Mouse (Mus musculus) heart, postnatal 0 days (tissue): Measurements from ENCODE around the gene Angptl1. TPM values are rescaled to one million over a fixed set of nuclear protein-coding genes. Genes with fewer than 3 reads are reported as not detected.

Source experiments
- ATAC-seq: fragments of 200-750 bp; cut with Nextera tagmentation; 2 replicates; pipeline ENCODE4 v1.8.0; 2017; ENCODE audit warnings: low read depth, moderate number of reproducible peaks, moderate library complexity; ENCODE audit not compliant: insufficient read depth
- DNase-seq: peaks from one replicate; pipeline ENCODE4 v3.0.0-alpha.2; 2016; ENCODE audit warnings: low spot score
- H3K27ac ChIP-seq: fragments of 300-500 bp; sonication (generic); 2 replicates; pipeline ENCODE4 v1.5.1; 2014; ENCODE audit warnings: low read depth, mild to moderate bottlenecking
- H3K27me3 ChIP-seq: fragments of 300-500 bp; sonication (generic); 2 replicates; pipeline ENCODE4 v1.6.1; 2014; ENCODE audit warnings: low read length, mixed read lengths; ENCODE audit not compliant: control insufficient read depth, insufficient read depth
- H3K36me3 ChIP-seq: fragments of 300-500 bp; sonication (generic); replicated peaks from 2 replicates; pipeline ENCODE4 v1.6.1; 2014; ENCODE audit warnings: low read length, mixed read lengths; ENCODE audit not compliant: control insufficient read depth, insufficient read depth
- H3K4me1 ChIP-seq: fragments of 300-500 bp; sonication (generic); 2 replicates; pipeline ENCODE4 v1.6.1; 2014; ENCODE audit warnings: antibody characterized with exemption; ENCODE audit not compliant: control insufficient read depth, insufficient read depth
- H3K4me2 ChIP-seq: fragments of 300-500 bp; sonication (generic); 2 replicates; pipeline ENCODE4 v1.6.1; 2014; ENCODE audit warnings: low read depth, mild to moderate bottlenecking, low read length, moderate library complexity
- H3K4me3 ChIP-seq: fragments of 300-500 bp; sonication (generic); 2 replicates; pipeline ENCODE4 v1.5.1; 2014; ENCODE audit warnings: low read depth, low read length
- H3K9ac ChIP-seq: fragments of 300-500 bp; sonication (generic); replicated peaks from 2 replicates; pipeline ENCODE4 v1.6.1; 2014; ENCODE audit warnings: low read depth, low read length, mixed read lengths
- H3K9me3 ChIP-seq: fragments of 300-500 bp; sonication (generic); replicated peaks from 2 replicates; pipeline ENCODE4 v1.6.1; 2016; ENCODE audit warnings: low read length; ENCODE audit not compliant: control insufficient read depth
- CTCF ChIP-seq: IDR thresholded peaks from 2 replicates; pipeline ENCODE4 v1.5.1; 2016; ENCODE audit warnings: antibody characterized with exemption, control low read depth, low read depth
- EP300 ChIP-seq: IDR thresholded peaks from 2 replicates; pipeline ENCODE4 v1.6.1; 2016; ENCODE audit warnings: antibody characterized with exemption, low read depth
- WGBS: fragments of 180-500 bp; shearing (Covaris S2); extraction: QIAGEN DNeasy Blood & Tissue Kit; methylation state at CpG from one replicate; pipeline ENCODE4 v1.1.7; 2014; 5-methylcytosine and 5-hydroxymethylcytosine counted together
- polyA plus RNA-seq: library from polyadenylated mRNA; unstranded; fragments of >200 nt; fragmentation: Nextera tagmentation; extraction: Ambion mirVana; gene quantifications from 2 replicates; pipeline ENCODE4 v1.2.1, GENCODE M21; 2015
- total RNA-seq: library from RNA; depleted of rRNA; stranded (reverse); fragments of >200 nt; gene quantifications from 2 replicates; pipeline ENCODE4 v1.2.3, GENCODE M21; 2014; ENCODE audit warnings: low replicate concordance

Angptl1 gene
- total and polyA plus RNA-seq, 2 experiments from 2014 or later = 2.2 to 4.1 TPM

DNA sequence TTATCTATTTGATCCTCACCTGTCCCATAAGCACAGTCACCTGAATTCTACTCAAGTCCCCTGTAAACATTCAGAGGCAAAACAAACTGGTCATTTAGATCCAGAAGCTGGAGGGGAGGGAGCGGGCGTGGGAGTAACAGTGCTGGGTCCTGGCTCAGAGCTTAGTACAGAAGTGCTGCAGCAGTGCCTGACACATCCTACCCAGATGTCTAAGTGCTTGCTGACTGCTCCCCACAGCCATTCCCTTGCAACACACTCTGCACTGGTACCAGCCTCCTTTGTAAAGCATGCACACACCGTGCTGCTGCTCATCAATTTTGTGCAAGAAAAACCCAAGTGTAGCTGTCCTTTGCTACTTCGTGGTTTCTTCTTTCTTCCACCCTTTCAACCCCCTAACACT is 8.7 kb downstream of the Angptl1 start:
- Histone ChIP-seq H3K4me1 (0 out of 2 replicates have a peak, but pooled peaks cover 3% of the 10 kb centered on the region), H3K9me3 (no peaks in the 10 kb centered on the region), H3K4me2 (no peak overlapping the region), H3K27ac (no peak overlapping the region), H3K27me3 (no peaks in the 10 kb centered on the region), H3K9ac (no peak overlapping the region), H3K4me3 (no peak overlapping the region), H3K36me3 (no peaks in the 10 kb centered on the region)
- ATAC-seq (no peak), DNase-seq (no peak)
- WGBS = 62% methylated on average over 4 of the region's 4 CpGs
- TF ChIP-seq EP300 (no peak), CTCF (no peak)

DNA sequence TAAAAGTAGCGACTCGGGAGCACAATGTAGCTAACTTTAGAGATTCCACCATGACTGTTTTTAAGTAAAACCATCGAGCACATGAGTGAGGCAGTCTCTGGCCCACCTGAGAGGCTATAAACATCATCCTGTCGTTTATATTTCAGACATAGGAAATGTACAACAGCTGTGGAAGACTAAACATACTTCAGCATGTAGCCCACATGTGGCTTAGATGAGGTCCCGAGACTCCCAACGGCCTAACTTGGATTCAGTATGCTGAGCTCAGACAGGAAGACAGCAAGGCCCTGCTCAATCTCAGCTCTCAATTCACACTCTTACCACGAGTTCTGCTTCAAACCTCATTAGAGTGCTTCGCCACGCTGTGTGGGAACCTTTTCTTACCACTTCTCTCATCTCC is 14.0 kb downstream of the Angptl1 start:
- H3K4me3 ChIP-seq = no peak overlapping the region
- no peaks in the 10 kb centered on the region for H3K27me3 ChIP-seq
- no peaks in the 10 kb centered on the region for H3K4me1 ChIP-seq
- TF ChIP-seq EP300 (no peak), CTCF (no peak)
- ATAC-seq (no peak), DNase-seq (no peak)
- H3K36me3 ChIP-seq = no peaks in the 10 kb centered on the region
- no peaks in the 10 kb centered on the region for H3K9me3 ChIP-seq
- H3K27ac ChIP-seq = no peak overlapping the region
- H3K4me2 ChIP-seq = no peak overlapping the region
- H3K9ac ChIP-seq = no peak overlapping the region
- WGBS = 71% methylated on average over 9 of the region's 9 CpGs

DNA sequence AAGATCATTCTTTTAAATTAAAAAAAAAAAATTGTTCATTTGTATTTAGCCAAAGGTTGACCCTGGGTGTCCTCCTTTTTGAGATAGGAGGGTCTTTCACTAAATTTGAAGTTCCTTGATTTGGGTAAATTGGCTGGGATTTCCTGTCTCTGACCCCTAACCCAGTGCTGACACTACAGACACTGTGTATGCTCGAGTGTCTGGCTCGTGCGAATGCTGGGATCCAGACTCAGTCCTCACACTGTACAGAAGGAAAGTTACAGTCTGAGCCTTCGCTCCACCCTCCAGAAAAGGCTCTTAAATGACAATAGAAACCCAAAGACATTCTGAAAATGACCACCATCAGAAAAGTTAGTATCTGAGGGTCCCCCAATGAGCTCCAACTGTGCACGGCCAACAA is 14.5 kb downstream of the Angptl1 start:
- Histone ChIP-seq H3K4me1 (no peaks in the 10 kb centered on the region), H3K9ac (no peak overlapping the region), H3K9me3 (no peaks in the 10 kb centered on the region), H3K4me3 (no peak overlapping the region), H3K36me3 (no peaks in the 10 kb centered on the region), H3K4me2 (no peak overlapping the region), H3K27ac (no peak overlapping the region), H3K27me3 (no peaks in the 10 kb centered on the region)
- DNase-seq (no peak), ATAC-seq (no peak)
- no peak for TF ChIP-seq CTCF
- no peak for TF ChIP-seq EP300
- 82% methylated on average over 5 of the region's 5 CpGs for WGBS

DNA sequence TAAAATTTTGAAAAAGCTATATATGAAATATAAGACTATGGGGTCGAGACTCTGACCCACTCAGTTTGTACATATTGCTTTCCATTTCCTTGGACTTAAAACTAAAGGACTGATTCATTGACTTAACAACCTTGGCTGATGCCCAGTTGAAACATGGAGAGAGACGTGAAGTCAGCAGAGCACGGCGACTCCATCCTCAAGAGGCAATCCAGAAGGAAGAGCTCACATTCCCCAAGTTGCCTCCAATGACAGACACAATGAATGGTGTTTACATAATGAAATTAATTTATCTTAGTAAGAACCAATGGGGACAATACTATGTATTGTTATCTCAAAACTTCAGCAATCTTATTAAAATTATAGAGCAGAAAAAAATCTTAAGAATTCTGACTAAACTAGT is 16.2 kb downstream of the Angptl1 start:
- no peaks in the 10 kb centered on the region for H3K4me1 ChIP-seq
- no peaks in the 10 kb centered on the region for H3K27me3 ChIP-seq
- H3K9ac ChIP-seq = no peak overlapping the region
- WGBS = 79% methylated on average over 4 of the region's 4 CpGs
- H3K27ac ChIP-seq = no peak overlapping the region
- TF ChIP-seq CTCF (no peak), EP300 (no peak)
- H3K4me2 ChIP-seq = no peak overlapping the region
- no peak overlapping the region for H3K4me3 ChIP-seq
- no peak for ATAC-seq
- no peaks in the 10 kb centered on the region for H3K9me3 ChIP-seq
- no peak for DNase-seq
- no peaks in the 10 kb centered on the region for H3K36me3 ChIP-seq

GRCm38 (mm10) chr1:156856666-156857065 is 18.3 kb downstream of the Angptl1 start:
- H3K4me2 ChIP-seq = no peak overlapping the region
- H3K4me1 ChIP-seq = no peaks in the 10 kb centered on the region
- no peak overlapping the region for H3K9ac ChIP-seq
- no peaks in the 10 kb centered on the region for H3K9me3 ChIP-seq
- DNase-seq = no peak
- no peak overlapping the region for H3K4me3 ChIP-seq
- no peak for ATAC-seq
- H3K27me3 ChIP-seq = no peaks in the 10 kb centered on the region
- H3K36me3 ChIP-seq = no peaks in the 10 kb centered on the region
- no peak overlapping the region for H3K27ac ChIP-seq
- WGBS = 86% methylated on average over 2 of the region's 2 CpGs
- no peak for TF ChIP-seq EP300
- no peak for TF ChIP-seq CTCF

DNA sequence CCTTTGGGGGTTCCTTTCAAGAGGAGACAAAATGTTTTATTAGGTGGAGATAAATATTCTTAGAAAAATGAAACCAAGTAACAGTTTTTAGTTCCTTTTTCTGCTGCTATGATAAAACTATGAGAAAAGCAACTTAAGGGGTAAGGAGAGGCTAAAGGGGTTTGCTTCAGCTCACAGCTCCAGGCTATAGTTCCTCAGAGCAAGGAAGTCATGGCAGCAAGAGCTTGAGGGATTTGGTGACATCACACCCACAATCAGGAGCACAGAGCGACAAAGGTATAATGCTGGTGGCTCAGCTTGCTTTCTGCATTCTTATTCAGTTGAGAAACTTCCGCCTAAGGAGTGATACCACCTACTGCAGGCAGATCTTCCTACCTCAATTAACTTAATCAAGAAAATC is 20.8 kb downstream of the Angptl1 start:
- Histone ChIP-seq H3K27ac (no peak overlapping the region), H3K27me3 (no peaks in the 10 kb centered on the region), H3K9ac (no peak overlapping the region), H3K9me3 (no peaks in the 10 kb centered on the region), H3K4me2 (no peak overlapping the region), H3K4me3 (no peak overlapping the region), H3K36me3 (no peaks in the 10 kb centered on the region), H3K4me1 (peaks cover 9% of the 10 kb centered on the region; the same call in 1 of the 2 replicates)
- TF ChIP-seq CTCF = no peak
- TF ChIP-seq EP300 = no peak
- ATAC-seq = no peak
- no peak for DNase-seq
- WGBS = 87% methylated on average over 2 of the region's 2 CpGs
